Mouse (Mus musculus): Measurements from ENCODE around the gene Anxa4.

Anxa4 gene

GRCm38 (mm10) chr6:86752843-86753485, 40.4 kb downstream of the Anxa4 start:
- no peak for DNase-seq (ENCODE audit: low spot score in 2 of 2)

- DNase-seq (ENCODE audit: low spot score in 2 of 2), result no peak
Measured at GRCm38 (mm10) chr6:86750961-86751360, 42.4 kb downstream of the Anxa4 start.

GRCm38 (mm10) chr6:86749817-86750216, 43.6 kb downstream of the Anxa4 start:
- no peak for DNase-seq (ENCODE audit: low spot score in 2 of 2)

GRCm38 (mm10) chr6:86747171-86747570, 46.2 kb downstream of the Anxa4 start:
- peak; percentile 25 to 71 for DNase-seq (ENCODE audit: low spot score in 2 of 2)

GRCm38 (mm10) chr6:86740652-86741051, 52.7 kb downstream of the Anxa4 start:
- no peak for DNase-seq (ENCODE audit: low spot score in 2 of 2)

GRCm38 (mm10) chr6:86736830-86737229, 56.6 kb downstream of the Anxa4 start:
- no peak for DNase-seq (ENCODE audit: low spot score in 2 of 2)

- no peak for DNase-seq (ENCODE audit: low spot score in 2 of 2)
Measured at GRCm38 (mm10) chr6:86736313-86736712, 57.1 kb downstream of the Anxa4 start.

GRCm38 (mm10) chr6:86733183-86733876, 60.1 kb downstream of the Anxa4 start, which contains the start of gene Gmcl1:
Gene Gmcl1 (minus strand): TSS chr6:86733383.
- DNase-seq (ENCODE audit: low spot score in 2 of 2), result peak; percentile 88 to 90

GRCm38 (mm10) chr6:86732276-86733173, 60.9 kb downstream of the Anxa4 start:
- peak; percentile 41 to 45 for DNase-seq (ENCODE audit: low spot score in 2 of 2)

- no peak for DNase-seq (ENCODE audit: low spot score in 2 of 2)
Measured at GRCm38 (mm10) chr6:86728711-86729110, 64.7 kb downstream of the Anxa4 start.

- no peak for DNase-seq (ENCODE audit: low spot score in 2 of 2)
Measured at GRCm38 (mm10) chr6:86721977-86722376, 71.4 kb downstream of the Anxa4 start.

- no peak for DNase-seq (ENCODE audit: low spot score in 2 of 2)
Measured at GRCm38 (mm10) chr6:86708072-86708774, 85.2 kb downstream of the Anxa4 start.

- no peak for DNase-seq (ENCODE audit: low spot score in 2 of 2)
Measured at GRCm38 (mm10) chr6:86702577-86702976, 90.8 kb downstream of the Anxa4 start.

GRCm38 (mm10) chr6:86697903-86698302, 95.5 kb downstream of the Anxa4 start:
- DNase-seq (ENCODE audit: low spot score in 2 of 2), result no peak

GRCm38 (mm10) chr6:86696213-86696612, 97.2 kb downstream of the Anxa4 start:
- no peak for DNase-seq (ENCODE audit: low spot score in 2 of 2)

GRCm38 (mm10) chr6:86694465-86694864, 98.9 kb downstream of the Anxa4 start:
- DNase-seq (ENCODE audit: low spot score in 2 of 2), result peak; percentile 62 to 67

- DNase-seq (ENCODE audit: low spot score in 2 of 2), result no peak
Measured at GRCm38 (mm10) chr6:86689671-86690070, 103.7 kb downstream of the Anxa4 start.

GRCm38 (mm10) chr6:86686971-86687370, 106.4 kb downstream of the Anxa4 start:
- no peak for DNase-seq (ENCODE audit: low spot score in 2 of 2)

Measured in right cerebral cortex, adult 2 months (tissue).